Mouse (Mus musculus) spleen, adult 2 months (tissue): ENCODE measurements around the gene Unc93a.
"Not testable (repeated sequence)": the region's sequence is repeated elsewhere in the genome, so short reads cannot be mapped to it uniquely, and the experiment has no call there.

Experiments used
- CTCF ChIP-seq: fragments of 200-500 bp; IDR thresholded peaks from 2 replicates; pipeline ENCODE4 v1.5.1; 2011; ENCODE audit warnings: mild to moderate bottlenecking, inconsistent platforms; ENCODE audit not compliant: insufficient read depth, insufficient read length, insufficient replicate concordance; ENCODE audit errors: extremely low read depth
- POLR2A ChIP-seq: fragments of 200-500 bp; IDR thresholded peaks from 2 replicates; pipeline ENCODE4 v1.6.1; 2011; ENCODE audit warnings: low read depth, low read length, inconsistent platforms

DNA sequence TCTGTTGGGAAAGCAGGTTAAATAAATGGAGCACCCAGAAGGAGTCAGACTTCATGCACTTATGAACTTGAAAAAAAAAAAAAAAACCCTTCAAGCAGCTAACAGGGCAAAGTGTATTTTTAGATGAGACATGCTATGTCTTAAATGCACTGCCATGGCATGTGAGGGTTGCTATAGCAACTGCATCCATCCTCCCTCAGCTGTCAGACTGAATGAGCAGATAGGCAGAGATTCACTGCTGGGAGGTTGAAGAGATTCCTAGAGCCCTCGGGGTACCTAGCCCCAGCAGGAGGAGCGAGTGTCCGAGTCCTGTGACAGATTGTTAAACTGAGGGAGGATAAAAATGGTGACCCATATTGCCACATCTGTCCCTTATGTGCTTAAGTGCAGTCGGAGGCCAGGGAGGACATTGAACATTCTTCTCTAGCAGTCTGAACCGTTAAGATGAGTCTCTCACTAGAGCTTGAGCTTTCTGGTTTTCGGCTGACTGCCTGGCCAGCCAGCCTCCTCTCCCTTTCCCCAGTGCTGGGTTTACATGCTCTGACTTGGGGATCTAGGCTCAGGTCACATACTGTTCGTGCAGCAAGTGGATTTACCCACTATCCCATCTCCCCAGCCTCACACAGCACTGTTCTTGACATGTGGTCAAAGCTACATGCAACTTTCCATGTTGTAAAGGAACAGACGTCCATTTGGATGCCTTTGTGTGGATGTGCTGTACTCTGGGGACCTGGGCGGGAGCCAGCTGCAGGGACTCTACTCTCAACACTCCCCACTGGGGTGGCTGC is 18.9 kb downstream of the Unc93a start:
- not testable (repeated sequence) for TF ChIP-seq CTCF, POLR2A
